Mouse (Mus musculus) kidney, adult 8-10 months (tissue): ENCODE results near the gene Slf1.
"Not testable (repeated sequence)": the region's sequence is repeated elsewhere in the genome, so short reads cannot be mapped to it uniquely, and the experiment has no call there.

Source experiments
- DNase-seq, 2 experiments: peaks; one replicate each; pipeline ENCODE4 v3.0.0; 2022

Slf1 gene

DNA sequence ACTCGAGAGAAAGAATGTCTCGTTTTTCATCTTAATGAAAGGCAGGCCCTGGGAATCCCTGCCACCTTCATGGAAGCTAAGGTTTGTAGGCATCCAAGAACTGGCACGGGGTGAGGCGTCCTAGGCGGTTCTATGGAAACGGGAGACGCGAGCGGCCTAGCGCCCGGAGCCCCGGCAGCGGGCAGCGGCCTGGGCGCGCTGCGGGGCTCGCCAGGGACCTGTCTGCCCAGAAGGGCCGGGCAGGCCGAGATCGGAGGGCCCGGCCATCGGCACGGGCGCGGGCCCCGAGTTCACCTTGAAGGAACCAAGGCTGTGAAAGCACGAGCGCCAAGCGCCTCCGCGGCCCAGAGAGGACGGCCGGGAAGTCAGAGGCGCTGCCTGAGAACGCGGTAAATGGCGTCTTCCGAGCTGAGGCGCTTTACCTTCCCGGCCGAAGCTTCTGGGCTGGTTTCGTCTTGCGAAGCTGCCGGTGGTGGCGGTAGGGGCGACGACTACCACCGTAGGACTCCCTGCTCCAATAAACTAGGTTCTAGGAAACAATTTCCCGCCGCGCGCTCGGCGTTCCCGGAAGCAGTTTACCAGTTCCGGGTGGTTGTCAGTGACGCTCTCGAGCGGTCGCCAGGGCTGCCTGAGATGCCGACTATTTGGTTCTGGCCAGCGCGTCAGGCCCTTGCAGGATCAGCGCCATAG, at the start of gene Slf1, which contains the start of gene 2210408I21Rik:
Gene Slf1 (minus strand): TSS at position 543 of the 690 bp plus-strand sequence.
Gene 2210408I21Rik (plus strand): TSS at position 610 of the 690 bp plus-strand sequence.
- peak; percentile 82 to 90 for DNase-seq

DNA sequence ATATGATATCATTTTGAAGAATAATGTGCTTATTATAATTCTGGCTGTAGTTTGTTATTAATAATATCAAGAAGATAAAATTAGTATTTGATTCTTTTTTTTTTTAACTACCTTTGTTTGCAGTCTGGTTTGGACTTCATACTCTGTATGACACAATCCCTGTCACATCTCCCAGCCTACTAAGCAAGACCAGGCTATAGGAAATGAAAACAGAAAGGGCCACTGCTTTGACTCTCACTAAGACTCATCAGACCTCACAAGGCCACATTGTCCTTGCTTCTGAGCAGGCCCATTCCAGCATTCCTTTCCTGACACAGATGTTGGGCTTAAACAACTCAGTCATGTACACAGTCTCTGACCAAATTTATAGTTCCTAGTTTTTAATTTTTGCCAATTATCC, 42.7 kb upstream of the Slf1 start:
- no peak for DNase-seq

DNA sequence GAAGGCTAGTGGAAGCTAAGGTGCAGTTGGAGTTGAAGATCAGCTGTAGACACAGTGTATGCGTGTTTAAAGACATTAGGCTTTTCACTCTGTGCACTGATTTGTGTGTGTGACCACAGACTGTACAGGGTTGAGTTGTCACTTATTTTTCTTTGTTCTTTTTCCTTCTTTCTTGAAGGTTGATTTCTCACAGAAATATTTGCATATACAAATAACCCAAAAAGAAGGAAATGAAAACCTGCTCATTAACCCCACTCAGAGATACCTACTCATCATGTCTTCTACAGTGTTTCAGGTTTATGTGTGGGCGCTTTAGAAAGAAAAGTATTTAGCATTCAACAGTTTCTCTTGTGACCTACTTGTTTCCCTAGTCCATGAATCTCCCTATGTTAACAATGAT, 5.6 kb upstream of the Slf1 start:
- DNase-seq: no peak

DNA sequence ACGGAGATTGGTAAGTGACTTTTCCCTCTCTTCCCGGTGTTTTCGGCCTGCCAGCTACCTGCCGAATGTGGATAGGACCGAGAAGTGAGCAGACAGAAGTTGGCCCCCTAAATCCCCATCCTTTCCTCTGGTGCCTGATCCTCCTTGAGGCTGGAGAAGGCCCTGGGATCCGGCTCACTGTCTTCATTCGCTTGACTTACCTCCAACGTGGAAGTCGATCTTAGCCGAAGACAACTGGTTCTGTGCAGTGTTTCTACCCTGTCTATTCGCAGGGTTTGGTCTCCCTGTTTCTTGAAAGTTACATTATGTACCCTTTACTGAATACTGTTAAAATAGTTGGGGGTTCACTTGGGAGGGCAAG, 328 bp upstream of the Slf1 start:
- DNase-seq: no peak

GRCm38 (mm10) chr13:77131132-77131531, 4.1 kb downstream of the Slf1 start:
- DNase-seq: no peak

GRCm38 (mm10) chr13:77128240-77128639, 7.0 kb downstream of the Slf1 start:
- no peak for DNase-seq

GRCm38 (mm10) chr13:77125159-77125558, 10.1 kb downstream of the Slf1 start:
- DNase-seq: no peak

DNA sequence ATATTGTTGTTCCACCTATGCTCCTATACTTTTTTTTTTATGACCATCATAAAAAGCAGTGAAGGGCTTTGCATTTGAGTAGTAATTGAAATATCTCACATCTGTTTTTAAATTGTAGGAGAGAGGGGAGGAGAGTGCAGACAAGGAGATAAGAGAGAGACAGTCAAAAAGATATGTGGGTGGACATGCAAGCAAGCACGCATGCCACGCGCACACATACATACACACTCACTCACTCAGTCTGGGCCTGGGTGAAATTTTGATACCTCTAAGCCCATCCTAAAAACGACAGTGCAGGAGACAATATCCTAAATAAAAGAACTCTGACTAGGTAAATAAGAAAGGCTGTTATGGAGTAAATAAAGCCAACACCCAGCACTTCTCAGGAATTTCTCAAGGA, 16.6 kb downstream of the Slf1 start:
- DNase-seq: no peak

- DNase-seq: no peak
These were observed 27.5 kb downstream of the Slf1 start for GRCm38 (mm10) chr13:77107734-77108133.

DNA sequence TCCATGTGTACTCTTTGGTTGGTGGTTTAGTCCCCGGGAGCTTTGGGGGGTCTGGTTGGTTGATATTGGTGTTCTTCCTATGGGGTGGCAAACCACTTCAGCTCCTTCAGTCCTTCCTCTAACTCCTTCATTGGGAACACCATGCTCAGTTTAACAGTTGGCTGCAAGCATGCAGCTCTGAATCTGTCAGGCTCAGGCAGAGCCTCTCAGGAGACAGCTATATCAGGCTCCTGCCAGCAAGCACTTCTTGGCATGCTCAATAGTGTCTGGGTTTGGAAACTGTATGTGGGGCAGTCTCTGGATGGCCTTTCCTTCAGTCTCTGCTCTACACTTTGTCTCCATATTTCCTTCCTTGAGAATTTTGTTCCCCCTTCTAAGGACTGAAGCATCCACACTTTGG, 42.4 kb downstream of the Slf1 start:
- DNase-seq: not testable (repeated sequence)

- no peak for DNase-seq
These were observed 63.2 kb downstream of the Slf1 start for GRCm38 (mm10) chr13:77072030-77072429.

DNA sequence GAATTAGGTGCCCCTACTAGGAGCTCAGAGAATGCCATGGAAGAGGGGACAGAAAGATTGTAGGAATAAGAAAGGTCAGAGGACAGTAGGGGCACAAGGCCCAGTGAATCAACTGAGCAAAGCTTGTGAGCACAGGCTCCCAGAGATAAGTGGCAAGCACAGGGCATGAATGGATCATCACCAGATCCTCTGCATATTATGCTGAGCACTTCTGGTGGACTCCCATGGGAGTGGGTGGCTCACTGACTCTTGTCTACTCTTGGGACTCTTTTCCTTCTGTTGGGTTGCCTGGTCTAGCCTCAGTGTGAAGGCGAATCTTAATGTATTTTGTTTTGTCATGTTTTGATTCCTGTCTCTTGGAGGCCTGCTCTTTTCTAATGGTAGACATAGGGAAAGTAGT, 66.4 kb downstream of the Slf1 start:
- DNase-seq: no peak

GRCm38 (mm10) chr13:77063221-77063620, 72.1 kb downstream of the Slf1 start:
- DNase-seq: no peak

DNA sequence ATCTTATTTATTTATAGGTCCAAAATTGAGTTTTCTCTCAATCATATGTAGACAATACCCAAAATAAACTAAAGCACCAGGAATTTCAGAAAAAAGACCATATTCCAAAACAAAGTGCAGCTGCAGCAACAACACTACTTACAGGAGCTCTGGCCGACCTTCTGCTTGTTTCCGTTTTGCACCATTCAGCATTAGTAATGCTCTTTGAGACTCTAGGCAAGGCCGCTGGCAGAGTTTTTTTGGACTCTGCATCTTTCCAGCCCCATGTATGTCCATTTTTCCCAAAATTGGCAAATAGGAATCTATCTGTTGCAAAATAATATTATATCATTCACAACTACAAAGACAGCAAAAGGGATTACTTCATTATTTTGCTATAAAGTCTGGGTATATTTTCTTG, 85.5 kb downstream of the Slf1 start:
- DNase-seq: no peak

GRCm38 (mm10) chr13:77048461-77048860, 86.8 kb downstream of the Slf1 start:
- DNase-seq: no peak

DNA sequence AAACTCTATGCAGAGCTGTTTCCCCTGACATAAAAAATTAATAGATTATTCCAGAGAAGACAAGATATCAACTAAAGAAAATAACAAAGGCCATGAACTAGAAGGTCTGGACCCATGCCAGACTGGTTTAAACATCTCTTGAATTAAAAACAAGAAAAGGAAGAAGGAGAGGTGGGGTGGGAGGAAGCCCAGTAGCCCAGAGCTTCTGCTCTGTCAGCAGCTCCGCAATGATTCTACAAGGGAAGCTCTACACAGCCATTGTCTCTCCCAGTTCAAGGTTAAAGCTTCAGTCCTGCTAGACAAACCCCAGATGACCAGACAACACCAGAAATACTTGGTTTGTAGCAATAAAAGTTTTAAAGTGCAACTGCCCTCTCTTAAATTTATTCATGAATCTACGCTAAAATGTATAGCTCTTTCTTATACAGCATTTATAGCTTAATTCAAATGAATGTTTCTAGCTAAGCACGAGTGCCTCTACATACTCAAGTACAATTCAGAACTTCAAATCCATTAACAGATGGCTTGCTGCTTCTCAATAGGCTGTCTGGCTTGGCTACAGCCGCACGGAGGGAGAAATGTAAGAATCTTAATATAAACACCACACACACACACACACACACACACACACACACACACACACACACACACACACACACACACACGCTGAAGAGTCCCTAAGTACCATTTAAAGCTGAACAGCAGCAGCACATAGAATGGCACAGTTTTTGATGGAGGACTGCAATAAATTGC, 87.9 kb downstream of the Slf1 start:
- DNase-seq: no peak

DNA sequence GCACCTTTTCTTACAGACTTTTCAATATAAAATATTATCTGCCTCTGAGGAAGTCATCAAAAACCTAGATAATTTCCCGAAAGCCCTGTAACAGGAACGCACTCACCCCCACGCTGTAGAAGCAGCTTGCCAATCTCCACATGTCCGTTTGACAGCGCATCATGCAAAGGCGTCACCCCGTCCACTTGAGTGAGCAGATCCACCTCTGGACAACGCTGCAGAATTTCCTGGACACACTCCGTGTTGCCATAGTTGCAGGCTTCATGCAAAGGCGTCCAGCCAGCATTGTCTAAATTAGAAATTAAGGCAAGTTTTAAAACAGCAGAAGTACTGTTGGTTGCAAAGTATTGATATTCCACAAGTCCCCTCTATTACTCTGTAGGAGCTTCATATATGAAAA, 88.9 kb downstream of the Slf1 start:
- DNase-seq: no peak

GRCm38 (mm10) chr13:77045375-77045774, 89.9 kb downstream of the Slf1 start:
- no peak for DNase-seq

DNA sequence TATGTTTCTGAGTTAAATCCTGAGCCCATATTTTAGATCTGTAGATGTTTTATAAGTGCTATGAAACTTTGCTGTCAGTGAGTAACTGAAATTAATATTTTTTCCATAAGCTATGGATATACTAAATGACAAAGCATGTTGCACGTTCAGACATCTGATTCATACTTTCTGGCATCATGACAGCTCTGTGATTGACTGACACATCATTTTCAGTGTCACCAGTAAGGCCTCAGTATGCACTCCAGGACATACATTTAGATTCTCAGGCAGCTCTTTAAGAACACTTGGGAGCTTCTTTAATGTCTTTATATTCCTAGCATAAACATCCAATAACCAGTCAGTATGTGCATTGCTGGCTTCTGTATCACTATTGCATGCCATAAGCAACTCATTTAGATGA, 91.9 kb downstream of the Slf1 start:
- DNase-seq: no peak

- no peak for DNase-seq
These were observed 105.7 kb downstream of the Slf1 start for GRCm38 (mm10) chr13:77029594-77029993.

GRCm38 (mm10) chr13:77018851-77019250, 116.4 kb downstream of the Slf1 start:
- DNase-seq: no peak

- DNase-seq: no peak
These were observed 131.6 kb downstream of the Slf1 start for GRCm38 (mm10) chr13:77003684-77004083.

DNA sequence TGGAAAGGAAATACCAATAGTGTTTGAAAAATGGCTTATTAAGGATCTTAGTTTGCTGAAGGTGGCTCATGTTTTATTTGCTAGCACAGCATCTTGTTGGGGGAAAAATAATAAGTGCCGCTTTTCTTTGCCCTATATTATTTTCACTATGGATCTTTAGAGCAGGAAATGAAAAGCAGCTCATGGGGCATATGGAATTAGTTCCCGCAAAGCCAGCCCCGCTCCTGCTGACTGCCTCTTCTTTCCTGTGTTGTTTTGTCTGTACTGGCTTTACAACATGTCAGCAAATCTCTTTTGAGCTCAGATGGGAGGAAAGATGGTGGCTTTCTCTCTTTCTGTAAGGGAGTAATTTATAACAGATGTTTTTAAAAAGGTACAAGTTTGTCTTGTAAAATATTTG, 132.6 kb downstream of the Slf1 start:
- DNase-seq: no peak
